Mouse (Mus musculus) frontal cortex, postnatal 25 days (tissue): Measurements from ENCODE around the gene Gm45783.
"Not testable (repeated sequence)": the region's sequence is repeated elsewhere in the genome, so short reads cannot be mapped to it uniquely, and the experiment has no call there.

ENCODE experiments used
- DNase-seq, 2 experiments: peaks; one replicate each; pipeline ENCODE4 v3.0.0; 2022; ENCODE audit warnings: low spot score in 2 of 2

The Gm45783 gene

DNA sequence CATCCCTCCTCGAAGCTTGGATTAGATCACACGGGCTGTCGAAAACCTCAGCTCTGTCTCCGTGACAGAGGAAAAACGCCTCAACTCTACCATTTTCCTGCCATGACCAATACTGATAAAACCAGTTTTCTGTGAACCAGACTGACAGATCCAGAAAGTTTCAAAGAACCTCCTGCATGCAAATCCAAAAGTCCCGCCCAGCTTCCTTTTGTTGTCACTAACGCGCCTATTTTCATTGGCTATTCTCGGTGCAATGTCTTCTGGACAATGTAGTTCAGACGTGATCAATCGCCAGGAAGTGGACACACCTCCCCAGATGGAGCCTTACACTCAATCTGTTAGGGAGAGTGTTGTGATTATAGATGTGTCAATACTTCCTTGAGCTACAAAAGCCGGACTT is at the start of gene Gm45783:
Gene Gm45783 (minus strand): TSS at position 143 of the 400 bp plus-strand sequence.
- not testable (repeated sequence) for DNase-seq

DNA sequence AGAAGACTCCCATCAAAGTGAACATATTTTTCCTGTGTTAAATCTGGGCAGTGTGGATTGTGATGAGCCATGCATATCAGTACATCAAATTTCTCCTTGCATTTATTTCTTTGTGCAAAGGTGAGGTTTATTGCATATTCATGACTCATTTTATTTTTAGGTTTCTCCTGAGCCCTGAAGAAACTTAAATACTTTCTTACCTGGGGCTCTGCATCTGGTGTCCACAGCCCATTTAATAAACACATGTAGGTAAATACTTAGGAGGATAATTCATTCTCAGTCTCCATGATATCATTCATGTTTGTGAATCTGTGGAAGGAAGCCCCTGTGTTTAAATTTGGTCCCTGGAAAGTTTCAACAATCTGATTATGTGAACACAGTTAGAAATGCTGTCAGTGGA is 25.2 kb upstream of the Gm45783 start, which contains the start of gene Vmn2r31:
Gene Vmn2r31 (minus strand): TSS at position 101 of the 400 bp plus-strand sequence.
- DNase-seq = not testable (repeated sequence)

DNA sequence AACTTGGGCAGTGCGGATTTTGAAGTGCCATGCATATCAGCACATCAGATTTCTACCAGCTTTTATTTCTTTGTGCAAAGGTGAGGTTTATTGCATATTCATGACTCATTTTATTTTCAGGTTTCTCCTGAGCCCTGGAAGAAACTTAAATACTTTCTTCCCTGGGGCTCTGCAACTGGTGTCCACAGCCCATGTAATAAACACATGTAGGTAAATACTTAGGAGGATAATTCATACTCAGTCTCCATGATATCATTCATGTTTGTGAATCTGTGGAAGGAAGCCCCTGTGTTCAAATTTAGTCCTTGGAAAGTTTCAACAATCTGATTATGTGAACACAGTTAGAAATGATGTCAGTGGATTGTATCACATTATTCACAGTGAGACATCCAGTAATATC is 36.9 kb downstream of the Gm45783 start, which contains the start of gene Vmn2r30:
Gene Vmn2r30 (minus strand): TSS at position 101 of the 400 bp plus-strand sequence.
- DNase-seq = not testable (repeated sequence)

DNA sequence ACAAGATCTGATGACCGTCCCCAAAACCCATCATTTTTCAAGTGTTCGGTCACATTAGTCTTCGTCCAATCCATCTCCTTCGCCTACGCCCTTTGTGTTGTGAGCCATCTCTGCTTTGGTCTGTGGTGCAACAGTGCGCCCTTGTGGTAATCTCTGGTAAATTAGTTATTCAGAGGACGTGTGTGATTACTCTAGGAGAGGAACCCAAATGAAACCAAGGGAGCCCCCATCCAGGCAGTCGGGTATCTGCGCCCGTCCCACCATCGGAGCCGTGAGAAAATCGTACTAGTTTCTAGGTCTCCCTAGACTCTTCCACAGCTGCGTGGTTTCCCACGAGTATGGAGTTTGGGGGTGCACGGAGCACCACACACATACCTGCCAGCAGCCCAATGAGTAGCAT is 78.8 kb downstream of the Gm45783 start:
- no peak for DNase-seq
